Mouse (Mus musculus) myocyte (in vitro differentiated cells): ENCODE measurements around the gene Sec16a. TPM values are rescaled to one million over a fixed set of nuclear protein-coding genes. Genes with fewer than 3 reads are reported as not detected.

Experiments
- H3K27me3 ChIP-seq: one replicate; pipeline ENCODE4 v1.6.1; 2011; ENCODE audit not compliant: control insufficient read depth, insufficient read depth, insufficient read length
- H3K36me3 ChIP-seq: one replicate; pipeline ENCODE4 v1.6.1; 2011; ENCODE audit not compliant: control insufficient read depth, insufficient read depth
- H3K4me2 ChIP-seq: one replicate; pipeline ENCODE4 v1.6.1; 2011; ENCODE audit warnings: low read depth, control low read depth
- H3K4me3 ChIP-seq: one replicate; pipeline ENCODE4 v1.5.1; 2011; ENCODE audit warnings: mild to moderate bottlenecking, control low read depth, moderate library complexity
- H3K79me2 ChIP-seq: one replicate; pipeline ENCODE4 v1.6.1; 2011; ENCODE audit not compliant: control insufficient read depth, insufficient read depth
- H3ac ChIP-seq: one replicate; pipeline ENCODE4 v1.6.1; 2011; ENCODE audit not compliant: control insufficient read depth, insufficient read length
- CEBPB ChIP-seq: IDR thresholded peaks from 2 replicates; pipeline ENCODE4 v1.6.1; 2011; ENCODE audit warnings: mild to moderate bottlenecking, moderate library complexity; ENCODE audit not compliant: poor library complexity, insufficient read depth, severe bottlenecking
- E2F4 ChIP-seq: IDR thresholded peaks from one replicate; pipeline ENCODE4 v1.6.1; 2011; ENCODE audit warnings: mild to moderate bottlenecking, control low read depth, moderate library complexity; ENCODE audit not compliant: insufficient read depth
- MAX ChIP-seq: IDR thresholded peaks from one replicate; pipeline ENCODE4 v1.6.1; 2011; ENCODE audit warnings: low read depth, mild to moderate bottlenecking, control low read depth
- MYOD1 ChIP-seq, 3 experiments: IDR thresholded peaks; one replicate each; pipeline ENCODE4 v1.6.1; 2011; ENCODE audit warnings: control low read depth in 2 of 3, low read depth in 2 of 3, mild to moderate bottlenecking in 2 of 3, moderate library complexity in 1 of 3; ENCODE audit not compliant: insufficient read length in 2 of 3, control insufficient read depth in 1 of 3
- MYOG ChIP-seq, 3 experiments: IDR thresholded peaks; one replicate each; pipeline ENCODE4 v1.6.1; 2011; ENCODE audit warnings: control low read depth in 2 of 3, low read depth in 2 of 3, mild to moderate bottlenecking in 2 of 3; ENCODE audit not compliant: insufficient read length in 2 of 3, control insufficient read depth in 1 of 3, insufficient read depth in 1 of 3
- POLR2A ChIP-seq: IDR thresholded peaks from one replicate; pipeline ENCODE4 v1.6.1; 2011; ENCODE audit warnings: low read depth, mild to moderate bottlenecking, control low read depth, moderate library complexity; ENCODE audit not compliant: insufficient read length
- POLR2AphosphoS2 ChIP-seq: IDR thresholded peaks from one replicate; pipeline ENCODE4 v1.6.1; 2011; ENCODE audit warnings: low read depth, control low read depth; ENCODE audit not compliant: insufficient read length
- REST ChIP-seq: IDR thresholded peaks from one replicate; pipeline ENCODE4 v1.6.1; 2011; ENCODE audit warnings: mild to moderate bottlenecking, control low read depth, moderate library complexity; ENCODE audit not compliant: insufficient read depth, insufficient read length
- SRF ChIP-seq: IDR thresholded peaks from one replicate; pipeline ENCODE4 v1.6.1; 2011; ENCODE audit warnings: low read depth; ENCODE audit not compliant: control insufficient read depth, insufficient read length
- TCF12 ChIP-seq: IDR thresholded peaks from one replicate; pipeline ENCODE4 v1.6.1; 2011; ENCODE audit warnings: mild to moderate bottlenecking, control low read depth; ENCODE audit not compliant: poor library complexity, insufficient read depth, severe bottlenecking
- TCF3 ChIP-seq: IDR thresholded peaks from one replicate; pipeline ENCODE4 v1.6.1; 2011; ENCODE audit warnings: low read depth, control low read depth; ENCODE audit not compliant: insufficient read length
- USF1 ChIP-seq: IDR thresholded peaks from one replicate; pipeline ENCODE4 v1.6.1; 2011; ENCODE audit warnings: low read depth, mild to moderate bottlenecking, control low read depth, moderate library complexity
- polyA plus RNA-seq: library from polyadenylated mRNA; unstranded; fragments of >200 nt; fragmentation: generic; extraction: Trizol; gene quantifications from one replicate; pipeline ENCODE4 v1.2.1, GENCODE M21; 2012; ENCODE audit warnings: missing spikeins

Gene Sec16a
- polyA plus RNA-seq, 1 experiment: 31.4 TPM

DNA sequence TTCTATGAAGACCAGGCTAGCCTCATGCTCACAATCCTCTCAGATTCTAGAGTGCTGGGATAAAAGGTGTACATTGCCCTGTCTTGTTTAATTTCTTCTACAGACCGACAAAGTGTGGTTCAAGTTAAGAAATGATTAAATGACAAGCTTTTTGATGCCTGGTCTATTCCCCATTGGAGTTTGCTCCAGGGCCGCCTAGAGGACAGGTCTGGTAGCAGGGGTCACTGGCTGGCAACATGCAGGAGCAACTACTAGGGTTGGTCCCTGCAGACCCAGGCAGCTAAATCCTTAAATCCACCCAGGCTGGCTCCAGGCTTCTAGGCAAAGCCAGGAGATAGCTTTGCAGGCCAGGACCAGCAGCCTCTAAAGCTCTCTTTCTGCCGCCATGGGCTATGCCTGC lies 18.0 kb upstream of the Sec16a start:
- TF ChIP-seq USF1 (no peak), SRF (no peak), E2F4 (no peak), TCF12 (no peak), MAX (no peak), POLR2AphosphoS2 (no peak), CEBPB (no peak), REST (no peak), TCF3 (no peak), MYOG (IDR thresholded peaks at IDR 0.05; ENCODE audit: control insufficient read depth in 1 of 3, insufficient read depth in 1 of 3, insufficient read length in 2 of 3, low read depth in 2 of 3) (no peak), MYOD1 (IDR thresholded peaks at IDR 0.05; ENCODE audit: control insufficient read depth in 1 of 3, insufficient read length in 2 of 3, low read depth in 2 of 3) (no peak), POLR2A (no peak)
- Histone ChIP-seq H3K27me3 (no peaks in the 10 kb centered on the region), H3K79me2 (no peaks in the 10 kb centered on the region), H3K4me3 (no peak overlapping the region), H3ac (no peak overlapping the region), H3K36me3 (peaks cover 41% of the 10 kb centered on the region), H3K4me2 (no peak overlapping the region)

DNA sequence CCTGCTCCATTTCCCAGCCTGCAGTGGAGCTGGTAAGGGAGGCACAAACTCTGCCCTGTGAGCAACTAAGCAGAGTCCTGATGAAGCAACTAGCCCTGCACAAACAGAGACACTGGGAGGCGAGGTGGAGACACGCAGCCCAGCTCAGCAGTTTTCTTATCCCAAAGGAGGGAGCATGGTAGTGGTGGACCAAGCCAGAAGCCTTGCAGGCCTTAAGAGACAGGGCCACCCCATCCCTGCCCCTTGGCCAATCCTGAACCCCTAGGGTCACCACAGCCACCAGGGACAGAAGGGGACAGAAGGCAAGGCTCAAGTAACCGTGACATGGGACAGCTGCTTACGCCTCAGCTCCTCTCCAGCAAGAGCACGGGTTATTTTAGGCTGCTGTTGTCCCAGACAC lies 16.7 kb upstream of the Sec16a start:
- no peak overlapping the region for H3ac ChIP-seq
- H3K4me3 ChIP-seq: no peak overlapping the region
- TF ChIP-seq POLR2AphosphoS2 (peak; percentile 17), USF1 (no peak), MAX (no peak), POLR2A (no peak), MYOD1 (IDR thresholded peaks at IDR 0.05; ENCODE audit: control insufficient read depth in 1 of 3, insufficient read length in 2 of 3, low read depth in 2 of 3) (peak in 1 of 3 experiments; percentile 64), TCF12 (no peak), CEBPB (no peak), MYOG (IDR thresholded peaks at IDR 0.05; ENCODE audit: control insufficient read depth in 1 of 3, insufficient read depth in 1 of 3, insufficient read length in 2 of 3, low read depth in 2 of 3) (peak in 2 of 3 experiments; percentile 31 to 32), E2F4 (no peak), SRF (no peak), TCF3 (no peak), REST (no peak)
- H3K36me3 ChIP-seq: peaks cover 35% of the 10 kb centered on the region
- H3K4me2 ChIP-seq: no peak overlapping the region
- no peaks in the 10 kb centered on the region for H3K79me2 ChIP-seq
- H3K27me3 ChIP-seq: no peaks in the 10 kb centered on the region

DNA sequence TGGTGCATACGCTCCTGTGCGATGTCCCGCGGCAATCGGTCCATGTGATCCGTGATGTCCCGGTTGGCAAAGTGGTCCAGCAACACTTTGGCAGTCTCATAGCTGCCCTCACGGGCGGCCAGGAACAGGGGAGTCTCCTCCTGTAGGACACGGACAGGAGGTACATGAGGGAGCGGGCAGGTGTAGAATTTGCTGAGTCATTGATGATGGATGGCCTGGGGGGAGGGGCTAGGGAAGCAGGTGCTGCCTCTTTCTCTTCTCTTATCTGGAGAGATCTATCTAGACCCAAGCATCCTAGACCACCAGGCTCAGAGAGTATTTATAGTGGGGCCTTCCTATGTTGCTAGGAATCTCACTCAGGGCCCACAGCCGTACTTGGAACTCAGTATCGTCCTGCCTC lies 15.8 kb upstream of the Sec16a start:
- no peaks in the 10 kb centered on the region for H3K79me2 ChIP-seq
- no peak overlapping the region for H3ac ChIP-seq
- H3K27me3 ChIP-seq: no peaks in the 10 kb centered on the region
- peaks cover 34% of the 10 kb centered on the region for H3K36me3 ChIP-seq
- no peak overlapping the region for H3K4me2 ChIP-seq
- TF ChIP-seq MYOG (IDR thresholded peaks at IDR 0.05; ENCODE audit: control insufficient read depth in 1 of 3, insufficient read depth in 1 of 3, insufficient read length in 2 of 3, low read depth in 2 of 3) (peak in 1 of 3 experiments; percentile 12), POLR2A (no peak)
- no peak overlapping the region for H3K4me3 ChIP-seq

DNA sequence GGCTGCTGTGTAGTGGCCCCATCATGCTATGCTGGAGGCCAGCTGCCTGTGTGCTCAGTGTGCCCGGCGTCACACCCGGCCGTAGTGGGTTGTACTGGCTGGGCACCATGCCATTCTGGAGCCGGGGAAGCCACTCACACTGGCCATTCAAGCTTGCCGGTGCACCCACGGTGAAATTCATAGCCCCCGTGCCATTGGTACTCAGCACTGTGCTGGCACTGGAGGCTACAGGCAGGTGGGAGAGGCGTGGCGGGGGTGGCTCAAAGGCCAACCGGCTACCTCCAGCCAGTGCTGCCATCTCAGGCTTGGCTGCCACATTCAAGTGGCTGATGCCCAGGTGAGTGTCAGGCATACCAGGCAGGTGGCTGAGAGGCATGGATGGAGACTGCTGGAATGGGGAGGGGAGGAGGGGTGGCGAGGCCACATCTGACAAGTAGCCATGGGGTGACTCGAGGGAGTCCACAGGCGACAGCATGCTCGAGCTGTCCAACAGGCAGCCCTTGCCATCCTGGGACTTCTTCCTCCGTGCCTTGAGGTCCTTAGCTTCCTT lies 15.2 kb upstream of the Sec16a start:
- no peak overlapping the region for H3K4me3 ChIP-seq
- no peaks in the 10 kb centered on the region for H3K27me3 ChIP-seq
- H3K79me2 ChIP-seq: no peaks in the 10 kb centered on the region
- no peak for TF ChIP-seq REST
- TF ChIP-seq TCF3: no peak
- TF ChIP-seq TCF12: no peak
- no peak for TF ChIP-seq E2F4
- TF ChIP-seq CEBPB: no peak
- no peak for TF ChIP-seq MAX
- TF ChIP-seq SRF: no peak
- no peak for TF ChIP-seq MYOG (IDR thresholded peaks at IDR 0.05; ENCODE audit: control insufficient read depth in 1 of 3, insufficient read depth in 1 of 3, insufficient read length in 2 of 3, low read depth in 2 of 3)
- TF ChIP-seq USF1: no peak
- TF ChIP-seq POLR2AphosphoS2: no peak
- TF ChIP-seq POLR2A: no peak
- TF ChIP-seq MYOD1 (IDR thresholded peaks at IDR 0.05; ENCODE audit: control insufficient read depth in 1 of 3, insufficient read length in 2 of 3, low read depth in 2 of 3): no peak
- peaks cover 34% of the 10 kb centered on the region for H3K36me3 ChIP-seq
- no peak overlapping the region for H3ac ChIP-seq
- no peak overlapping the region for H3K4me2 ChIP-seq

DNA sequence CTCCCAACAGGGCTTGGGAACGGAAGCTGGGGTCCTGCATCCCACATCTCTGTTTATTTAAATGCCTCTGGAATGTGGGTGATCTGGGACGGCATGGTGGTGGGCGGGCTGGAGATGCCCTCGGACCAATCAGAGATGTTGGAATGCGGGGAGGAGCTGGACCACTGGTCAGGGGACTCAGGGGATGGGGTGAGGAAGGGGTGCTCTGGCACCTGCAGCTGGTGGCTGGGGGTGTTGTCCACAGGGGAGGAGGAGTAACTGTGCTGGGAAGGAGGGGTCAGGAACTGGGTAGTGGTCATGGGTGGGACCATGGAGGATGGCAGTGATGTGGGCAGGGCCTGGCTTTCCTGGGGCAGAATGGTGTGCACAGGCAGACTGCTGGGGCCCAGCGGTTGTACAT lies 14.5 kb upstream of the Sec16a start:
- no peak overlapping the region for H3ac ChIP-seq
- H3K4me2 ChIP-seq: no peak overlapping the region
- H3K4me3 ChIP-seq: no peak overlapping the region
- H3K27me3 ChIP-seq: no peaks in the 10 kb centered on the region
- TF ChIP-seq USF1 (no peak), POLR2AphosphoS2 (peak; percentile 53)
- H3K36me3 ChIP-seq: peaks cover 31% of the 10 kb centered on the region
- H3K79me2 ChIP-seq: no peaks in the 10 kb centered on the region
